Mouse (Mus musculus): ENCODE measurements around the gene Lrriq1. TPM values are rescaled to one million over a fixed set of nuclear protein-coding genes. Genes with fewer than 3 reads are reported as not detected.

The Lrriq1 gene
- 0.41 TPM for polyA plus RNA-seq (2014; fragmentation: Illumina TruSeq; extraction: RNeasy Lipid Tissue Mini Kit (QIAGEN cat#74804); ENCODE audit: low read depth, low replicate concordance)

DNA sequence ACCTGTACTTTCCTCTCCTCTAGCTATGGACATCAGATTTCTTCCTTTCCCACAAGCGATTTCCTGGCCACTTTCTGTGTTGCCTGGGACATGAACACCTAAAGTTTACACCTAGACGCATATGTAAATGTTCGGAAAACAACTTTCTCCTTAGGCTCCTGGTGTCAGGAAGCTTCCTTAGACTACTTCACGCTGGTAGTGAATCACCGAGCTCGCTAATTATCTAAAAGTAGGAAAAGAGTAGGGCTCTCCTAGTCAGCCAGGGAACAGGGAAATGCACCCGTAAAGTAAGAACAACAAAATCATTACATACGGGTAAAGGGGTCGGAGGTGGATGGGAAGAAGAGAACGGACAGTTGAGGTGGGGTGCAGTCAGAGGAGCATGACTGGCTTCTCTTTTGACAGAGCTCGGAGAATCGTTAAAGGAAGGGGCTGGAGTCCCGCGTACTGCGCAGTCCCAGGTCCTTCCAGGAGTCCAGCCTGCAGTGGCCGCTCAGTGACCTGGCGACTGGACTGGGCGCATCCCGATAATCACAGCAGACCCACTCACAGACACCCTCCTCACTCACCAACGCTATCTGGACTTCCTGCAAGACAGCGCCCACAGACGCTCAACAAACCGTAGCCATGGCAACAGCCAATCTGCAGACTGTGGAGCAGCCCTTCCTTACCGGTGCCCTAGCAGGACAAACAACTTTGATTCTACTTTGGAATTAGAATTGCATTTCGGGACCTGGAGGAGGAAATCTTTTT lies at the start of gene Lrriq1:
Lrriq1 (minus strand) TSS at position 616 of the 753 bp plus-strand sequence.

GRCm38 (mm10) chr10:103029730-103030490 lies 206.2 kb downstream of the Lrriq1 start, which contains the start of gene Alx1:
Gene Alx1, minus strand, starts transcription at chr10:103030215.

Other genes with a start within 250 kb of the Lrriq1 start
- not detected for gene Alx1, start 206.1 kb downstream of the Lrriq1 start, polyA plus RNA-seq (2014; fragmentation: Illumina TruSeq; extraction: RNeasy Lipid Tissue Mini Kit (QIAGEN cat#74804); ENCODE audit: low read depth, low replicate concordance)
- gene Slc6a15, start 131.5 kb upstream of the Lrriq1 start, polyA plus RNA-seq (2014; fragmentation: Illumina TruSeq; extraction: RNeasy Lipid Tissue Mini Kit (QIAGEN cat#74804); ENCODE audit: low read depth, low replicate concordance) = 23.7 TPM